Mouse (Mus musculus) heart, adult 8-10 months (tissue): Measurements from ENCODE around the gene Ppm1n. TPM values are rescaled to one million over a fixed set of nuclear protein-coding genes. Genes with fewer than 3 reads are reported as not detected.
"Not testable (repeated sequence)": the region's sequence is repeated elsewhere in the genome, so short reads cannot be mapped to it uniquely, and the experiment has no call there.

Experiments
- DNase-seq: peaks from one replicate; pipeline ENCODE4 v3.0.0; 2022; ENCODE audit warnings: low spot score
- total RNA-seq, 4 experiments: library from RNA; stranded (reverse); gene quantifications; 2 replicates each; pipeline ENCODE4 v1.2.4; 2022

The Ppm1n gene
- total RNA-seq, 4 experiments from 2014 or later, result not detected

DNA sequence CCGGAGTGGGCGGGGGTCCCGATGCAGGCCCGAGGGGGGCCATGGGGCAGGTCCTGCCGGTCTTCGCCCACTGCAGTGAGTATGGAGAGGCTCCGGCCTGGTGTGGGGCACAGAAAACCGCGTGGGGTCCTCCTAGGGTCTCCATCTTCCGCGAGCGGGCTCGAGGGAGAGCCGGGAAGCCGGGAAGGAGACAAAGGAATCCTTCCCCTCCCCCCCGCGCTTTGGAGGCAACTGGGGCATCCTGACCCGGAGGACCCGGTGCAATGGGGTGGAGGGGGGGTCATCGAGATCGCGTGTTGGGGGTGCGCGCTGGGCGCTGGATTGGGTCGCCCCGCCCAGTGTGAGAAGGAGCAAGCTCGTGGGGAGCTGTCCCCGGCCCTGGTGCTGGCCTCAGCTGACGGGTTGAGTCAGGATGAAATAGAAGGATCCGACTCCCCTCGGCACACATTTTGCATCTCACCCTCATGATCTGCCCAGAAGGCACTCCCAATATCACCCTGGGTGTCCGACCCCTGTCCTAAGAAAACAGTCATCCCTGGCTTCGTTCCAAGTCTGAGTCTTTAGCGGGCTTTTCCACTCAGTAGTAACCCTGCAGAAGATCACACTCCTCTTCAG, 3.0 kb upstream of the Ppm1n start:
- DNase-seq, result no peak

DNA sequence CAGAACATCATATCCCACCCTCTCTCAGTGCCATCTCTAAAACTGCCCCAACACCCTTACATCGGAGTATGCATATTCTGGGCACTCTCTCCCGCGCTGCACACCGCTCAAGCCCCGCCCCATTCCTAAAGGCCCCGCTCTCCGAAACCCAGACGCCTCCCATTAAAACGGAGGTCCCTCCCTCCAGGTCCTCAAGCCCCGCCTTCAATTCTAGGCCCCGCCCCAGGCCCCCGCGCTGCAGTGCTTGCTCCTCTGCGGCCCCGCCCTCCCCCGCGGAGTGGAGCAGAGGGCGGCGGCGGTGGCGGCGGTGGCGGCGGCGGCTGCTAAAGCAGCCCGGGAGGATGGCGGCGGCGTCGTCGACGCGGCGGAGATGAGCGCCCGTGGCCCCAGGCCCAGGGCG, 2.5 kb upstream of the Ppm1n start, which contains the start of gene Rtn2:
Gene Rtn2, plus strand, starts transcription at position 240 of the 400 bp plus-strand sequence.
- DNase-seq, result no peak

DNA sequence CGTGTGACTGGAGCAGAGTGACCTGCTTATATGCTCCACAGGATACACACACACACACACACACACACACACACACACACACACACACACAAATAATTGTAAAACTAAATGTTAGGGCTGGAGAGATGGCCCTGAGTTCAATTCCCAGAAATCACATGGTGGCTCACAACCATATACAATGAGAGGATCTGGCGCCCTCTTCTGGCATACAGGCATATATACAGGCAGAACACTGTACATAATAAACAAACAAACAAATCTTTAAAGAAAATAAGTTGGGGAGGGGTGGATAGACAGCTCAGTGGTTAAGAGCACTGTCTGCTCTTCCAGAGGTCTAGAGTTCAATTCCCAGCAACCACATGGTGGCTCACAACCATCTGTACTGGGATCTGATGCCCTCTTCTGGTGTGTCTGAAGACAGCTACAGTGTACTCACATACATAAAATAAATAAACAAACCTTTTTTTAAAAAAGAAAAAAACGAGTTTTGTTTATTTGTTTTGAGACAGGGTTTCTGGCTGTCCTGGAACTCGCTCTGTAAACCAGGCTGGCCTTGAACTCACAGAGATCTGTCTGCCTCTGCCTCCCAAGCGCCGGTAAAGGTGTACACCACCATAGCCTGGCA, 1.9 kb upstream of the Ppm1n start:
- not testable (repeated sequence) for DNase-seq

DNA sequence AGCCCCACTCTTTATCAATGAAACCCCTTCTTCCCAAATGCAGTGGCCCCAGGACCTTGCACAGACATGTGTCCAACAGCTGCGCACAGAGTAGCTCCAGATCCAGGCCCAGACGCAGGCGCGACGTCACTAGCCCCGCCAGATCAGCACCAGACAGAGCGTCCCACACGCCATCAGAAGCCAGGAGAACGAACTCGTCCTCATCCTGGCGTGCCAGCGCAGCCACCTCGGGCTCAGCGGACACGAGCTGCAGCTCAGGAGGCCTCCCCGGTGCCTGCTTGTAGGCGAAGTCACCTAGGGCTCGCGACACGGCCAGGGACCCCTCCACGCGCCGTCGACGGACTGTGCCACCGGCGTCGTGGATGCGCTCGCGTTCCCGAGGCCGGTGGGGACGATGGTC, 812 bp downstream of the Ppm1n start:
- DNase-seq, result no peak

DNA sequence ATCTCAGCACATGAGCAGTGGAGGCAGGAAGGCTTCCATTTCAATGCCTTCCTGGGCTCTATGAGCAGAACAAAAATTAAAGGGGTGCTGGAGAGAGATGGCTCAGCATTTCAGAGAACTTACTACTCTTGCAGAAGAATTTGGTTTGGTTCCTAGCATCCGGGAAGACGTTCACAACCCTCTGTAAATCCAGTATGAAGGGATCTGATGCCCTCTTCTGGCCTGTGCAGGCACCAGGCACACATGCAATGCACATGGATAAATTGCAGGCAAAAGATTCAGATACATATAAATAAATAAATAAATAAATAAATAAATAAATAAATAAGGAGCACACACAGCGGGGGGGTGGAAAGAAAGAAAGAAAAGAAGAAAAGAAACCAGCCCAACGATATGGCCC, 3.6 kb downstream of the Ppm1n start:
- DNase-seq, result no peak

DNA sequence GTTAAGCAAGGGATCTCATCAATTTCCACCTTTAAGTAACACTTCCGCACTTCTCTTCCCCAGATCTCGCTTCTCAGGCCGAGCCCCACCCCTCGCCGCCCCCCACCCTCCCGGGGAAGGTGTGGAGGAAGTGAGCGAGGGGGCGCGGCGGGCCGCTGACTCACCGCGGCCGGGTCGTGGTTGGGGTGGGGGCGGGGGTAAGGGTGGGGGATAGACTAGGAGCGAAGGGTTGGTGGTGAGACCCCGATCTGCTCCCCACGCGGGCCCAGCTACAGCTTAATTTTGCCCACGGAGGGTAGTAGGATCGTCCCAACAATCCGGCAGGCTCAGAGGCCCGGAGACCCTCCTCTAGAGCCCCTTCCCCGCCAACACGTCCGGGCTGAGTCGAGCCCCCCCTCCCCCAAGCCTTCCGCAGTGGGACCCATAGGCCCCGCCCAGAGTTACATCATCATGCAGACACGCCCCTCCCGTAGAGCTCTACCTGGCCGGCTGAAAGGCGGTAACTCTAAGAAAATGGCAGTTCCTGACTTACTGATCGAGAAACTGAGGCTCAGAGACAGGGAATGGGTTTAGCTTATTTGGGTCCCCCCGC, 7.6 kb downstream of the Ppm1n start:
- DNase-seq, result peak; percentile 53

DNA sequence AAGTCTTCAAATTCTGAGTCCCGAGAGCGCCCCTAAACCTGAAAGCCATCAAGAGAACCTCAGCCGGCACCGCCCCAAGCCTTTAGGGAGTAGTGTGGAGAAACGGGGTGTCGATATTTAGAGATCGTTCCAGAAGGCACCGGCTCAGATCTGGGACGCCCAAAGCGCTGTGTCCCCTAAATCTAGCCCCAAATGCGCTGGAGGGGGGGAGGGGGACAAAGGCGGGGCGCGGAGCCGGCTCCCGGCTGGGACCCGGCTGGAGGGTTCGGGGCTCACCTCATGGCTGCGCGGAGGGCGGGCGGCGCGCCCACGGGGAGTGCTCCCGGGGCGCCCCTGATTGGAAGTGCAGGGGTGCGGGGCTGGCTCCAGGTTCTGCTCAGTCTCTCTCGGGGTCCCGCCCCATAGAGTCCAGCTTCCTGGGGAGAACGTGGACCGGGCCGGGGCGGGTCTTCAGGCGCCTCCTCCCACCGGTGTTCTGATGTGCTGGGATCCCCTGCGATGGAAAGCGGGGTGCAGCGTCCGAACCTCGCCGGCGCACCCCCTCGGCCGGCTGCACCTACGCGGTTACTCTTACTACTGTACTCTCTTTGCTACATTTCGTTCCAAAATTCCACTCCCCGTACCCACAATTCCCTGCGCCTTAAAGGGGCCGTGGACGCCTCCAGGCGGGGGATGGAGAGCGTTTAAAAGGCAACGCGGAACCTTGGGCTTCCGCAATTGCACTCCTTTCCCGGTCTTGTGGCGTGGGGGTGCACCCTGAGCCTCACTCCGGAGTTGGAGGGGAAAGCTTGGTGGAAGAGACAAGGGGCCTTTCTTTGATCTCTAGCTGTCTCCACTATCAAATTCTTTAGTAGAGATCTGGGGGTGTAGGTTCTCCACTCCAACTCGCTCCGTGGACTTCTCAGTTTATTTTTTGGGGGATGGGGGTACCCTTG, 8.4 kb downstream of the Ppm1n start, which contains the start of gene Vasp:
Gene Vasp, minus strand, starts transcription at position 580 of the 935 bp plus-strand sequence.
- DNase-seq, result peak; percentile 95

DNA sequence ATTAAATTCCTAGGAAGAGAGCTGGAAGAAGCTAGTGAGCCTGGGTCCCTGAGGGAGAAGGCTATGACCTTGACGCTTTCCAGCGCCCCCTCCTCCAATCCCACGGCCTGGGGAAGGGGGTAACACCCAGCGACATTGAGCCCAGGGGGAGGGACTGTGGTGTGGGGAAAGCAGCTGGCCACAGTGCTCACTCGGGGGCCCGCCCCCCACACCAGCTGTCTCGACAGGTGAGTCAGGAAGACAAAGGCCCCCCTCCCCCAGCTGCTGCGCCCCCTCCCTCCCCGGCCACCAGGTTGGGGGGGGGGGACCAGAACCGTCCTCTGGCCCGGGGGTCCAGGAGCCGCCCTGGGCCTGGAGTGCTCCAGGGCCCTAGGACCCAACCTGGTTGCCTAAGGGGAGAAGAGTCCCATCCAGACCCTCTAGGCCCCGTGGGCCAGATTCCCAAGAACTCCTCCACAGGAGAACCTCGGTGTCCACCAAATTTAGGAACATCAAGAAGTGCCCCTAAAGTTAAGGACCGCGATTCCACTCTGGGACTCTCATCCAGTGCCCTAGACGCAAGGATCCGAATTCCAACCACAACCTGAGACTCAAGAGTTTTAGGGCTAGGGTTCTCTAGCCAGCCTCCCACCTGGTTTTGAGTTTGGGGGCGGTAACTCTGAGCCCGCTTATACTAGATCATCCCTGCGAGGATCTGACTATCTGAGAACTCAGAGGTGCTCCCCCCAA, 9.2 kb downstream of the Ppm1n start:
- DNase-seq, result peak; percentile 22

DNA sequence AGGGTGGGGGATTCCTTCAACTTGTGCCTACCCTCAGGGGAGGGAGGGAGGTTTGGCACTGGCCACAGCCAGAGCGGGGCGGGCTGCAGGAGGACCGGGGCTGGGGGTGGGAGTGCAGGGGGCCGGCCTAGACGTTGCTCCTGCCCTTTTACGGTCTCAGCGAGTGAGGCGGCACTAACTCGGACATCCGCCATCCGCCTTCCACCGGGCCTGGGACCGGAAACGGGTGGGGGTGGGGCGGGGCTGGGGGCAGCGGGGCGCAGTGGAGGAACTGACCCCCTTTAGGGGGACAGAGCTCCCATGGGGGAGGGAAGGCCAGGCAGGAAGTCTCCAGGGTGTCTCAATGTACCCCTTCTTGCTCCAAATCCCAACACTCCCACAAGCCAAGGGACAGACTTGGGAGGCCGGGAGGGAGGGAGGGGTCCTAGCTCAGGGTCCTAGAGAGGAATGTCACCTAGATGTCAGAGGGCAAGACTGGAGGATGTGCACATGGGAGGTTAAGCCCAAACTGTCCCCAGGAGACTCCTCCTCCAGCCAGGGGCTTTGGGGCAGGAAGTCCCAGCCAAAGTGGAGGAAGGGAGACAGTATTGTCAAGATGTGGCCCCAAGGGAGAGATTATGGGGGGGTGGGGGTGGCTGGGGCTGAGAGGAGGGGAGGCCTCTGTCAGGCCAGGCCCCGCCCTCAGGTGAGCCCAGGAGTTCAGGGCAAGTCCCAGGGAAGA, 10.0 kb downstream of the Ppm1n start:
- DNase-seq, result peak; percentile 67

DNA sequence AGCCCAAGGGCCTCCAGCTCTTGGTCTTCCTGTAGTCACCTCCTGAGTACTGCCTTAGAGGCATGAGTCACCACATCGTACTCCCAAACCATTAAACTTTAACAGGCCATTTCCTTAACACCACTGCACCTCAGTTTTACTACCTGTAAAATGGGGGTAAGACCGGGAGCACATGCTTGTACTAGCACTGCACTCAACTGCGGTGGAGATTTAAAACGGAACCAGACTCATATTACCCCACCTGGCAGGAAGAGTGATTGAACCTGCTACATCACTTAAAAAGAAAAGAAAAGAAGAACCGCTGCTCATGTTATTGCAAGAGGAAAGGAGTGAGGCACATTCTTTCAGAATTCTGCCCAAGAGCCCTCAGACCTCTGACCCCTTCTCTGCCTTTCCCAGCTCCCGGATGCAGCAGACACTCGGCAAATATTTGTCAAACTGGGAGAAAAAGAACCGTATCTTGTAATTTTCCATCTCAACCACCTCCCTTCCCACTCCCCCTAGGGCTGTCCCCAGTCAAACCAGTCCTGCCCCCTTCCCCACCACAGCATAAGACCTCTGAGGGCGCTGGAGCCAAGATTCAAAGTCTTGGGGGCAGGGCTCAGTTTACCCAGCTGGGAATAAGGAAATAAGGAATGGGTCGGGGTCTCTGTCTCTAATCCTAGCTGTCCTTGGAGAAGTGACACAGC, 10.7 kb downstream of the Ppm1n start:
- peak; percentile 17 for DNase-seq

DNA sequence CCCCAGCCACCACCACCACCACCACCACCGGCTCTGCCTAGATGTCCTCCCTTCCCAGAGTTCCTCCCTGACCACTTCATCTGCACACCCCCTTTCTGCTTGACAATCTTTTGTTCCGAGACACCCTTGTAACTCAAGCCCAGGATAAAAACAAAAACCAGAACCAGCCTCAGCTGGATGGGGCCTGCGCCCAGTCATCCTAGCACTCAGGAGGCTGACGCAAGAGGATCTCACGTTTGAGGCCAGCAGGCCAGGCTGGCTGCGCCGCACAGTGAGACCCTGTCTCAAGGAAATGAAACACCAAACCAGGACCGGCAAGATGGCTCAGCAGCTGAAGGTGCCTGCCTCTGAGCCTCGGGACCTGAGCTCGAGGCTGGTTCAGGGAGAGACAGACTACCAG, 12.8 kb downstream of the Ppm1n start:
- DNase-seq, result no peak

DNA sequence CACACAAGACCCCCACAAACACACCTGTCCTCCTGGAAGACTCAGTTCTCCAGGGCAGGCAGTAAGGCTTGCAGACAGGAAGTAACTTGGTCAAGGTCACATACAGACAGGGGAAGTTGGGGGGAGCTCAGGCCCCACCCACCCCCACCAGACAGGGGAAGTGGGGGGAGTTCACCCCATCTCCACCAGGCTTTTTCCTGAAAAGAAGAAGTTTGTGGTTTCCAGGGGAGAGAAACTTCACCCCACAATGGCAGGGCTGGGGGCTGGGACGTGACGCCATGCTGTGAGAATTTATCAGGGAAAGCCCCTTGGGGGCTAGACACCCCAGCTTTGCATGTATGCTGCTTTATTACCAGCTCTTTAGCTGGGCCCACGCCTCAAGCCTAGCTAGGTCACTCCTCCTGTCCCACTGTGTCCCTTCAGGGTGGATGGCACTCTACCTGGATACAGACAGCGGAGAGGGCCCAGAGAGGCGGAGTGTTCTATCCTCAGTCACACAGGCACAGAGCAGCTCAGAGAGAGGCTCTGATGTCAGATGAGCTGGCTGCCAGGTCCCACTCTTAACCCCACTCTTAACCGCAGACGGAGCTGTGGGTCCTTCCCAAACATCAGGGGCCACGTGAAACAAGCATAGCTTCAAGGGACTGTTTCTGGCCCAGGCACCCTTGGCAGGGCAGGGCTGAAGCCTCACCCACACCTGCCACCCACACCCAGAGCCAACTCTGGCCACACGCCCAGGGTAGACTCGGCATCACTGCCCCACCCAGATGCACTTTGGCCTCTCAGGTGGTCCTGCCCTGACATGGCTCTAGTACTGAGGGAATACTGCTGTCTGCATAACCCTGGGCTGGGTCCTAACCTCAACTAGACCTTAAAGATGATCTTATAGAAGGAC, 13.7 kb downstream of the Ppm1n start:
- DNase-seq, result peak; percentile 19

DNA sequence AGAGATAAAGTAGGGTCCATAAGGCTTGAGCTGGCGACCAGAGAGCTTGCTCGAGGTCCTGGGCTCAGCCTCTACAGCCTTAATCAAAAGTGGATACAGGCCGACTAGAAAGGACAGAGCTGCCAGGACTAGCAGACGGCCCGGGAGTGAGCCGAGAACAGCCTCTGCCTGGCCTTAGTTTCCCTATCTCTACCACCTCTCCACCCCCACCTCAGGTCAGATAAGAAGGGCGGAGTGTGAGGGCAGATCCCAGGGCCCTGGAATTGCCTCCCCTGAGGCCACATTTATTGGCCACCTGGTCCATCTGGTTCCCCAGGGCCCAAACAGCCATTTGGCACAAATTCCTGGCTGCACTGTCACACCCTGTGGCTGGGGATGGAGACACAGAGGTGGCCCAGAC, 14.7 kb downstream of the Ppm1n start:
- no peak for DNase-seq

DNA sequence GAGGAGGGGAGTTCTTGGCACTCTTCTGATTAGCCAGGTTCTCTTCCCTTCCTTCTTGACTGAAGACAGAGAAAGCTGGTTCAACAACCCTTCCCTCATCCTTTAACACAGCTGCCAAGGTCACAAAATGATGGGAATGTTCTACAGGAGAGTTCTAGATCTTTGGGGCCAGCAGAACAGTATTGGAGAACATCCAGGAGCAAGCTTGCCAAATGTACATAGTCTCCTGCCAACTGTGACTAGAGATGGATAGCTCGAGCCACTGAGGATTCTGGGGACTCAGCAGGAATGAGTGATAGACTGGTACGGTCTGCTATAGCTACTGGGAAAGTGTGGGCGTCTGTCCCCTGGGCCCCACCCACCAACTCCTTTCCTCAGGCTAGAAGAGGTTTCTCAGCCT, 21.5 kb downstream of the Ppm1n start:
- DNase-seq, result no peak

DNA sequence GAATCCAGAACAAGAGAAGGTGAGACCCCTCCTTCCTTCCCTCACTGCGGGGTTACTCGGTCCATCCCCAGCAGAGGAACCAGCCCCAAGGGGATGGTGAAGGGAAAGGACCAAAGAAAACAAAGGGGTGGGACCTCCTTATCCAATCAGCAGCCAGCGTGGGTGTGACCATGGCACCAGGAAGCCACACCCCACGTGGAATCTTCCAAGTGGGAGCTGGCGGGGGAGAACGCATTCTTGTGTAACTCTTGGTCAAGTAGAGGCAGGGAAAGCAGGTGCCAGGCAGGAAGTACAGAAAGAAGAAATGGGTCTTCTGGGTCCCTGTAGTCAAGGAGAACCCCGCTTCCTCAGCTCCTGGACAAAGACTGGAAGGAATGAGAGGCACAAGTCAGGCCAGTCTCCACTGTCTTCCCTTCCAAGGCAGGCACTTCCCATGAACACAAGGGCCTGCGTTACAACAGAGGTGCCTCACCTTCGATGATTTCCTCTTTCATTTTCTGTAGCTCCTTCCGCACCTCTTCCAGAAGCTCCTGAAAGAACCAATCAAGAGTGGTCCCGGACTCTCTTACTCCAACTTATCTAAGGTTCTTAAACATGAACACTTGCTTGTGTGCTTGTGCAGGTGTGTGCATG, 22.4 kb downstream of the Ppm1n start:
- peak; percentile 64 for DNase-seq

DNA sequence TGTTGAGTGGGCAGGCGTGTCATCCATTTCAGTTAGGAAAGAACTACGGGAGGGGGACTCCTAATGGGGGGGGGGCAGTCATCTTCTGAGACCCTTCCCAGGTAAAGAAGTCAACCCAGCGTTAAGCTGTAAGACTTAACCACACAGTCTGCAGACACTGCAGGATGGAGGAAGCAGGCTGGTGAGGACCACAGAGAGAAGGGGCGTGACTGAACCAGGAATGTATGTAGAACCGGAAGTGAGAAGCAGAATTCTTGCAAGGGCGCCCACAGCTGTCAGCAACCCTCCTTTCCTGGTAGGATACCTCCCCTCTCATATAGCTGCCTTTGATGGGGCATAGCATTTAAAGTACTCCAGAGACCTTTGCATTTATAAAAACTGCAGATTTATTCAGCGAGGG, 23.3 kb downstream of the Ppm1n start:
- DNase-seq, result no peak

DNA sequence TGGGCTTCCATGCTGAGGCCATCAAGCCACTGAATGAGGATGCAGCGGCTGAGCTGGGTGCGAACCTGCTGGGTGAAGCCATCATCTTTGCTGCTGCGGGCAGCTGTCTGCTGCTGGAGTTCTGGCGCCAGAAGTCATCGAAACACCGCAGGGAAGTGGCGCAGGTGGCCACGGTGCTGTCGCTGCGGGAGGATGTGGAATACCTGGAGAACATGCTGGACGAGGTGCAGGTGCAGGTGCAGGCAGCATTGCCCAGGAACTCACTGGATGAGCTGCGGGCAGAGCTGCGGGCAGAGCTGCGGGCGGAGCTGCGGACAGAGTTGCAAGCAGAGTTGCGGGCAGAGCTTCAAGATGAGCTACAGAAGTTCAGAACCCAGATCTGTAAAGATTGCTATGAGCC, 24.5 kb downstream of the Ppm1n start:
- no peak for DNase-seq

DNA sequence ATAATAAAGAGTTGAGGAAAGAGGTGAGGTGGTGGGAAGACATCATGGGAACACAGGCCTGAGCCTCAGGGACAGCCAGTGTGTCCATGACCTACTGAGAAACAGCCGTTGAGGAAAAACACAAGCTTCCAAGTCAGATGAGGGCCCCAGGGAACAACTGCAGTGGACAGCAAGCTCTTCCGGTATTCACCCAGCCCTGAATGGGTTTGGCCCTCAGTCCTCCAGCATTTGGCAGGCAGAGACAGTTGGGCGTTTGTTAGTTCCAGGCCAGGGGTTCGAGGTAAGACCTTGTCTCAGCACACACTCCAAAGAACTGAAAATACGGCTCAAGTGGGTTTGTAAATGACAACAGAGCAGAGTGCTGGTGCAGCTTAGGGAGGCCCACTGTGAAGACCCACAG, 26.4 kb downstream of the Ppm1n start:
- no peak for DNase-seq

DNA sequence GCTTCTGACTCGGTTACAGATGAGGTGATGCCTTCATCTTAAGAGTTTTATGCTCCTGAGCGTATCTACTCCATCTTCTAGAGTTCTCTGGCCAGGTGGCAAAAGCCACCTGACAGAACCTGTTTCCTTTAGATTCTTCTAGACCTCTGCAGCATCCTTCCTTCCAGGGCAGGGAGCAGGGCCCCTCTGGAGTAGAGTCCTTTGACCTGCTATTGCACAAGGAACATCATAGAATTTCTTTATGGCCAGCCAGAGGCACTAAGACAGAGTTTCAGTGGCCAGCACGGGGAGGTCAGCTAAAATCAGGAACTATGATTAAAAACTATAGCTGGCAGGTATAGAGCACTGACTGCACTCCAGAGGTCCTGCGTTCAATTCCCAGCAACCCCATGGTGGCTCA, 27.8 kb downstream of the Ppm1n start:
- DNase-seq, result no peak
